Mouse (Mus musculus) duodenum, adult 2 months (tissue): ENCODE data around the gene 2310057J18Rik. TPM values are rescaled to one million over a fixed set of nuclear protein-coding genes. Genes with fewer than 3 reads are reported as not detected.

Source experiments
- polyA plus RNA-seq: library from polyadenylated mRNA; depleted of rRNA; stranded (reverse); fragments of >200 nt; gene quantifications from 2 replicates; pipeline ENCODE4 v1.2.3, GENCODE M21; 2012; ENCODE audit warnings: low replicate concordance; rRNA removed

2310057J18Rik gene
- 25.1 TPM in 1 of 2 replicates, not detected in the other for polyA plus RNA-seq

DNA sequence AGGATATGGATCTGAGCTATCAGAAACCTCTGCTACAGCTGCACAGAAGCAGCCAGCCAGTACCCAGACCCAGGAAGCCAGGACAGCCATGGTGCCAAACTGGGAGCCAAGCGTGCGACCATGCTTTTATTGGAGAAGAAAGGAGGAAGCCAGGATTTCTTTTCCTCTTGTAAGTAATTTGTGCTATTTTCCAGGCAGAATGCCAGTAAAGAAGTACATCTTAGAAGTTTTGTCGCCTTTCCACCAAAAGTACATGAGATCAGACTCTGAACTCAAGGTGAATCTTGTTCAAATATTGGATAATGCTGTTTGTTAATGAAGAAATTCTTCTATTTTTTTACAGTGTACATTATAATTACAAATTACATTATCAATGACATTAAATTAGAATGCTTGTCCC is at the start of gene 2310057J18Rik:
TSS of gene 2310057J18Rik (minus strand) at position 101 of the 400 bp plus-strand sequence.

Other genes starting within 250 kb of the 2310057J18Rik start
- 0.20 and 0.27 TPM in 2 replicates for gene Soga3, start 157.5 kb upstream of the 2310057J18Rik start, polyA plus RNA-seq
- gene Gm49353, start 212.7 kb upstream of the 2310057J18Rik start, polyA plus RNA-seq = not detected in 2 replicates
- 0.01 TPM in 1 of 2 replicates, not detected in the other for gene 9330159F19Rik, start 225.3 kb upstream of the 2310057J18Rik start, polyA plus RNA-seq